Mouse (Mus musculus): ENCODE measurements around the gene Rbm12. TPM values are rescaled to one million over a fixed set of nuclear protein-coding genes. Genes with fewer than 3 reads are reported as not detected.

Rbm12 gene
- polyA plus RNA-seq (2011; ENCODE audit: insufficient read length, low read depth, missing spikeins), result 24.8 and 27.4 TPM in 2 replicates

- H3K27ac ChIP-seq (ENCODE audit: insufficient read depth, low read length), result peak within 1 kb of the TSS; percentile 39
- no peaks in the 10 kb centered on the region; the same call in 1 of the 2 replicates for H3K4me1 ChIP-seq (ENCODE audit: control insufficient read depth, insufficient read depth, low read length)
- no peak for TF ChIP-seq CTCF (IDR thresholded peaks at IDR 0.05; ENCODE audit: borderline replicate concordance, insufficient read depth, low read length)
- TF ChIP-seq POLR2A (IDR thresholded peaks at IDR 0.05; ENCODE audit: low read depth, low read length), result peak; percentile 81
- H3K4me3 ChIP-seq (ENCODE audit: insufficient read depth, low read length), result peak within 1 kb of the TSS; percentile 98
Measured at GRCm38 (mm10) chr2:156111358-156112079, at the start of gene Rbm12, which contains the start of gene Cpne1. Rbm12 (minus strand) TSS chr2:156111978. Cpne1 (minus strand) TSS chr2:156111965.

- TF ChIP-seq POLR2A (IDR thresholded peaks at IDR 0.05; ENCODE audit: low read depth, low read length) (no peak), CTCF (IDR thresholded peaks at IDR 0.05; ENCODE audit: borderline replicate concordance, insufficient read depth, low read length) (no peak)
- Histone ChIP-seq H3K27ac (ENCODE audit: insufficient read depth, low read length) (no peak overlapping the region), H3K4me3 (ENCODE audit: insufficient read depth, low read length) (no peak overlapping the region), H3K4me1 (ENCODE audit: control insufficient read depth, insufficient read depth, low read length) (no peaks in the 10 kb centered on the region)
Measured at GRCm38 (mm10) chr2:156151538-156151937, 39.8 kb upstream of the Rbm12 start.

- Histone ChIP-seq H3K4me3 (ENCODE audit: insufficient read depth, low read length) (no peak overlapping the region), H3K27ac (ENCODE audit: insufficient read depth, low read length) (no peak overlapping the region), H3K4me1 (ENCODE audit: control insufficient read depth, insufficient read depth, low read length) (no peaks in the 10 kb centered on the region)
- TF ChIP-seq CTCF (IDR thresholded peaks at IDR 0.05; ENCODE audit: borderline replicate concordance, insufficient read depth, low read length), result no peak
- TF ChIP-seq POLR2A (IDR thresholded peaks at IDR 0.05; ENCODE audit: low read depth, low read length), result no peak
Measured at GRCm38 (mm10) chr2:156147316-156147915, 35.6 kb upstream of the Rbm12 start.

GRCm38 (mm10) chr2:156146272-156146989 is 34.7 kb upstream of the Rbm12 start:
- TF ChIP-seq CTCF (IDR thresholded peaks at IDR 0.05; ENCODE audit: borderline replicate concordance, insufficient read depth, low read length) (no peak), POLR2A (IDR thresholded peaks at IDR 0.05; ENCODE audit: low read depth, low read length) (no peak)
- no peak overlapping the region for H3K4me3 ChIP-seq (ENCODE audit: insufficient read depth, low read length)
- no peak overlapping the region for H3K27ac ChIP-seq (ENCODE audit: insufficient read depth, low read length)
- no peaks in the 10 kb centered on the region for H3K4me1 ChIP-seq (ENCODE audit: control insufficient read depth, insufficient read depth, low read length)

GRCm38 (mm10) chr2:156145486-156146130 is 33.8 kb upstream of the Rbm12 start:
- no peak for TF ChIP-seq POLR2A (IDR thresholded peaks at IDR 0.05; ENCODE audit: low read depth, low read length)
- no peak for TF ChIP-seq CTCF (IDR thresholded peaks at IDR 0.05; ENCODE audit: borderline replicate concordance, insufficient read depth, low read length)

GRCm38 (mm10) chr2:156143953-156144724 is 32.4 kb upstream of the Rbm12 start, which contains the start of the genes Romo1 and Nfs1:
Romo1 (plus strand) TSS chr2:156144039.
Nfs1 (minus strand) TSS chr2:156144186.
- TF ChIP-seq CTCF (IDR thresholded peaks at IDR 0.05; ENCODE audit: borderline replicate concordance, insufficient read depth, low read length) (peak; percentile 53; the same call in 1 of the 2 replicates), POLR2A (IDR thresholded peaks at IDR 0.05; ENCODE audit: low read depth, low read length) (peak; percentile 95)
- Histone ChIP-seq H3K27ac (ENCODE audit: insufficient read depth, low read length) (peak within 1 kb of the TSS; percentile 86), H3K4me1 (ENCODE audit: control insufficient read depth, insufficient read depth, low read length) (no peaks in the 10 kb centered on the region), H3K4me3 (ENCODE audit: insufficient read depth, low read length) (peak within 1 kb of the TSS; percentile 67)

More at GRCm38 (mm10) chr2:156145486-156146130, 33.8 kb upstream of the Rbm12 start:
- Histone ChIP-seq H3K4me3 (ENCODE audit: insufficient read depth, low read length) (peak overlapping the region; percentile 30; the same call in 1 of the 2 replicates), H3K4me1 (ENCODE audit: control insufficient read depth, insufficient read depth, low read length) (no peaks in the 10 kb centered on the region), H3K27ac (ENCODE audit: insufficient read depth, low read length) (no peak overlapping the region)

GRCm38 (mm10) chr2:156143367-156143766 is 31.6 kb upstream of the Rbm12 start:
- H3K27ac ChIP-seq (ENCODE audit: insufficient read depth, low read length), result peak overlapping the region; percentile 14
- TF ChIP-seq CTCF (IDR thresholded peaks at IDR 0.05; ENCODE audit: borderline replicate concordance, insufficient read depth, low read length) (no peak), POLR2A (IDR thresholded peaks at IDR 0.05; ENCODE audit: low read depth, low read length) (no peak)
- peak overlapping the region; percentile 67 for H3K4me3 ChIP-seq (ENCODE audit: insufficient read depth, low read length)
- no peaks in the 10 kb centered on the region for H3K4me1 ChIP-seq (ENCODE audit: control insufficient read depth, insufficient read depth, low read length)

- TF ChIP-seq CTCF (IDR thresholded peaks at IDR 0.05; ENCODE audit: borderline replicate concordance, insufficient read depth, low read length) (no peak), POLR2A (IDR thresholded peaks at IDR 0.05; ENCODE audit: low read depth, low read length) (no peak)
- no peaks in the 10 kb centered on the region for H3K4me1 ChIP-seq (ENCODE audit: control insufficient read depth, insufficient read depth, low read length)
- H3K27ac ChIP-seq (ENCODE audit: insufficient read depth, low read length), result no peak overlapping the region
- peak overlapping the region; percentile 67 for H3K4me3 ChIP-seq (ENCODE audit: insufficient read depth, low read length)
Measured at GRCm38 (mm10) chr2:156142820-156143219, 31.0 kb upstream of the Rbm12 start.

Measured in embryonic fibroblast, embryonic 13.5 days (primary cell).